Mouse (Mus musculus) small intestine, adult 2 months (tissue): ENCODE data around the gene Pcsk4.

ENCODE experiments used
- CTCF ChIP-seq: fragments of 200-500 bp; IDR thresholded peaks from 2 replicates; pipeline ENCODE4 v1.5.1; 2012; ENCODE audit warnings: low read depth, mild to moderate bottlenecking, control low read depth, inconsistent platforms, low read length, moderate library complexity, mixed read lengths; ENCODE audit not compliant: insufficient replicate concordance, insufficient read length; ENCODE audit errors: extremely low read depth
- POLR2A ChIP-seq: fragments of 200-500 bp; IDR thresholded peaks from 2 replicates; pipeline ENCODE4 v1.6.1; 2012; ENCODE audit warnings: low read depth, mild to moderate bottlenecking, control low read depth, inconsistent platforms, low read length, moderate library complexity

DNA sequence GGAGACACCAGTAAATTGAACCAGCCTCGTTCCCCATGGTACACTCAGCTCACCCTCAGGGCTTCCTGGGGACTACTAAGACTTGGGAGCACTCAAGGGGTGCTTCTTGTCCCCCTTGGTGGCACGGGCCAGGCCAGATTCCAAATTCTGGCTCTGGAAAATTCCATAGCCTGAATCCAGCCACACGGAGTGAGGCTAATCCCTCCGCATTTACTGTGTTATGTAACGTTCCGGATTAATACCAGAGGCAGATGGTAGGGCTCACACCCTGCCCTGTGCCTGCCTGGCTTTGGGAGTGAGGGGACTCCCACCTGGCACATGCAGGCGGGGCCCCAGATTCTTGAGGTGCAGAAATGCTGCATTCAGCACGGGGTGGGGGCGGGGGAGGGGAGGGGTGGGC is 26.1 kb upstream of the Pcsk4 start:
- TF ChIP-seq CTCF (no peak), POLR2A (no peak)
